Mouse (Mus musculus) heart, postnatal 10 days (tissue): ENCODE measurements around the gene Cltc. TPM values are rescaled to one million over a fixed set of nuclear protein-coding genes. Genes with fewer than 3 reads are reported as not detected.

Experiments
- DNase-seq, 2 experiments: peaks; one replicate each; pipeline ENCODE4 v3.0.0; 2021
- intact Hi-C: fragments of 180-260 bp; cut with DNase I; formaldehyde crosslinking; loops from one replicate; pipeline ENCODE4 v1.15.1; 2025
- total RNA-seq, 2 experiments: library from RNA; stranded (reverse); gene quantifications; 2 replicates each; pipeline ENCODE4 v1.2.3; 2021

The Cltc gene
- total RNA-seq, 2 experiments from 2014 or later: 210 to 211 TPM

DNA sequence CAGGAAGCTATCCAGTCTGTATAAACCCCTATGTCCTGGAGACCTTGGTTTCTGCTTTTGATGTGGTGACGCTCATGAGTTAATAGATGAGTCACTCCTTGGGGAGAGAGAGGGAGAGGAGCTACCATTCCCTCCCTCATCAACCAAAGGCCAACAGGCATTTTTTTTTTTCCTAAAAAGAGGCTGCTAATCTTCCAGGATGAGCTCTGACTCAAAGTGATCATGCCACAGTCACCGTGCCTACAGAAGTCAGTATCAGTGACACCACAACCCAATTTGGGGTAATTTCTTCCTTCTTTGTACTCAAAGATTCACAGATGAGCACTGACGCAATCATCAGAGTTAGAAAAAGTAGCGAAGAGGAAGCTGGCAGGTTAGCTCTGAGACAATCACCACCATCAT, 104.8 kb downstream of the Cltc start:
- intact Hi-C loops: loop anchor here (10.0 kb wide), 1 partner anchor 362 kb away; no protein-coding TSS in a partner anchor
- DNase-seq: no peak

DNA sequence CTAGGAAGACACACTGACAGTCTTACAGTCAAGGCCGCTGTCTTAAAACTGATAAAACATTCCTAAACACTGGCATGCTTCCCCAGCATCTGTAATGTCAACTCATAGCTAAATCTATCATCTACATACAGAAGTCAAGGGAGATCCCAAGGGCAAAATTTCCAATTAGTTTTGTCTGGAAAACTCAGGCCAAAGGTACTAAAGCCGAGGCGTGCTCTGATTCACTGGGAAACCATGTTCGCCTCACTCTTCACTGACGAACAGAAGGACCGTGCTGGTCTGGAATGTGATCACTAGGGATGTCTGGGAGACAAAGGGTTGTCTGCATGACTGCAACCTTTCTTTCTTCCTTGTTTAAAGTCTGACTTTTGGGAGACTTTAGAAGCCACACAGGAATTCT, 106.7 kb downstream of the Cltc start:
- intact Hi-C loops: loop anchor here (10.0 kb wide), 1 partner anchor 364 kb away; no protein-coding TSS in a partner anchor
- DNase-seq: no peak

DNA sequence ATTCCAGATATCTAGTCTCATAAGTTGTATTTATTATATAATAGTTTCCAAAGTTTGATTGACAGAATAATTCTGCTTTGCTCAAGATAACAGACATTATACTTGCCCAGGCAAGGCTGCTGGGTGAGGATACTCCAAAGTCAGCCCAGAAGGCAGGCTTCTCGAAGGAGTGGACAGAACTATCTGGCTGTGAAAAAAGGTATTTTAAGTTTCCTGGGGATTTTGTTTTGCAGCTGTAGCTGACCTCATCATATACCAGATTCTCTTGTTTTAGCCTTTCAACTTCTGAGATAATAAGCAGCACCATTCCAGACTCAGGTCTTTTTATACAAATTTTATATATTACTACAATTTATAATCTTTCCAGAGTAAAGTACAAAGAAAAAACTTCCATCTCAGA, 107.8 kb downstream of the Cltc start:
- intact Hi-C loops: no loop called here
- no peak for DNase-seq

DNA sequence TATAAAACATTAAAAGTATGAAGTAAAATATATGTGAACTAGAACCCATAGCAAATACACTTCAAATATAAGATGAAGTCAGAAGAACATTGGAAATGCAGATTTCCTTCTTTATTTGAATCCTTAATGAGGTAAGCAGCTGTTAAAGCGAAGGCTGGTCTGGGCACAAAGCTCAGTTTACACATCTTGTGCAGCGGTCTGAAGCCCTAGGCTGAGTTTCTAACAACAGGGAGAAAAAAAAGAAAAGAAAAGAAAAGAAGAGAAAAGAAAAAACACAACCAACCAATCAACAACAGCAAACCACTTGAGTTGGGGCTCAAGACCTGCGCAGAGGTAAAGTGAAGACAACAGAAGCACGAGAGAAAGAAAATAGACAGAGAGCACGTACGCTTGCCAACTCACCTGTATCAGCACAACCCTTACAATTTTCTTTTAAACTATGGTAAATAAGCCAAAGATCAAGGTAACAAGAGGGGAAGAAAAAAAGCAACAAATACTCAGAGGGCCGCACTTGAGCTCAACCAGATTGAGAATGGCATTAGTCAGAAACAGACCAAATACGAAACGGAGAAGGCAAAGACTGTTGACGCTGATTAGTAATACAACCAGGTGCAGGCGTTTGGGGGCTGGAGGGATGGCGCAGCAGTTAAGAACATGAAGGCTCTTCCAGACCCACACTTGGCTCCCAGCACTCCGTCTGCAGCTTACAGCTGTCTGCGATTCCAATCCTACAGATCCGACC, 109.5 kb downstream of the Cltc start:
- intact Hi-C loops: no loop called here
- no peak for DNase-seq

DNA sequence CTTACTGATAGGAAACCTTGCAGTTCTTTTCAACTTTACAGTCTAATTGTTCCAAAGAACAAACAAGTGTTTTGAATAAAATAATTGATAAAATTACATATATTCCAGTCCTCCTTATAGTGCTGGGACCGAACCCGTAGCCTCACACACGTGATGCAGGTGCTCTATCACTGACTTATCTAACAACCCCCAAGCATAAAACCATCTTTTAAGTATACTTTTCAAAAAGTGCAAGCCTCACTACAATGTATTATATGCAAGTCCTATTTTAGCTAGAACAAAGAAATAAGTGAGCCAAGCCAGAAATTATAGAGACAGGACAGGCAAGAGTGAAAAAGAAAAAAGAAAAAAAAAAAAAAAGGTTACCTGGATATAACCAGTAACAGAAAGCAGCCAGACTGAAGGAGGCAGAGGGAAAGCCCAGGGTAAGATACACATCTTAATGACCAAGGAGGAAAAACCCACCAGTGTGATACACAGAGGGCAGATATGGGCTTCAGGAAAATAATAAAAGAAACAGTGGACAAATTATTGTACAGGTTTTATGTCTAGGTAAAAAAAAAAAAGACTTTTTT, 110.4 kb downstream of the Cltc start:
- intact Hi-C loops: no loop called here
- DNase-seq: no peak

DNA sequence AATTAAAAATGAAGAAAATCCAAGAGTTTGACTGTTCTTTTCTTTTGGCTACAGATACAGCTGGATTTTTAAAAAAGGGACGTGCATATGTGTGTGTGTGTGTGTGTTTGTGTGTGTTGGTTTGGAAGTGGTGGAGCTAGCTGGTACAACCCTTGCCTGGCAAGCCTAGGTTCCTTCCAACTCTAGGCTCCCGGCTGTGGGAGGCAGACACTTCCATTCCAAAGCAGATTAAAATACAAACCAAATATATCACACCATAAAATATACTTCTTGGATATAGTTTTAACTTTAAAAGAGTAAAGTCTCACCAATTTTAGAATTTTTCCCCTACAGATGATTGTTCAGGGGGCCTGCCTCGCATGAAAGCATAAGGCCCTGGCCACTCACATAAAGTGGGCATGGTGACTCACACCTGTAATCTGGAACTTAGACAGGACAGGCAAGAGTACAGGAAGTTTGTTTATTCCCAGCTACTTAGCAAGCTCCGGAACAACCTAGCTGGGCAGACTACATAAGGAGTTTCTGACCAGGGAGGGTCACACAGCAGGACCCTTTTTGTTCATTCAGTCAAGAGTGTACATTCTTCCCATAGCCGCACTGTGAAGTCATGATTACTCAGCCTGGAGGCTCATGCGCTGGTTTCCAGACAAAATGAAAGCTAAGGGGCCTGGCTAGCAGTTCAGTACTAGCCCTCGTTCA, 111.1 kb downstream of the Cltc start:
- DNase-seq: peak; percentile 28 to 41
- intact Hi-C loops: no loop called here

DNA sequence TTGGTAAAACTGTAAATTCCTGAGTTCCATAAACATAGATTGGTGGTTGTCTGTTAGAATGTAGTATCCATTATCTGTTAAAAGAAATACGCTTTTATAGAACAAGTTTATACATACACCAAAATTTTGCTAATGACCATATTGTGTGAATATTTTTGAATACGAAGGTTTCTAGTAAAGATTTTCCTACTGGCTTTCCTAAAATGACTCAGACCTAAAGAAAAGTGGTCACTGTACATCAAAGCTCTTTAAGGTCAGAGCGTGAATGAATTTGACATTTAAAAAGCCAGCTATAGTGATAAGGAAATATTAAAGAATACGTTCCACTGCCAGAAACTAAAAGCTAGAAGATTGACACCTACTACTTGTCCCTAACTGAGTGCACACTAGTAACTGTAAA, 112.8 kb downstream of the Cltc start:
- intact Hi-C loops: no loop called here
- no peak for DNase-seq

Other genes starting within 250 kb of the Cltc start
- gene Rps6kb1, start 212.8 kb downstream of the Cltc start, total RNA-seq: 10 to 100 TPM; 26.0 to 29.2 TPM
- gene Tubd1, start 212.6 kb downstream of the Cltc start, total RNA-seq: 1 to 10 TPM; 5.5 to 6.2 TPM
- gene Vmp1, start 73.7 kb downstream of the Cltc start, total RNA-seq: 10 to 100 TPM; 49.8 to 53.1 TPM
- gene Ptrh2, start 73.6 kb downstream of the Cltc start, total RNA-seq: 1 to 10 TPM; 8.7 to 9.3 TPM
- 10 to 100 TPM; 19.7 to 21.5 TPM for gene Dhx40, start 50.2 kb upstream of the Cltc start, total RNA-seq
- gene Ypel2, start 236.1 kb upstream of the Cltc start, total RNA-seq: 10 to 100 TPM; 26.1 to 31.3 TPM